Mouse (Mus musculus) right cerebral cortex, postnatal 14 days (tissue): ENCODE measurements around the gene Prkci.

Experiments
- DNase-seq: peaks from one replicate; pipeline ENCODE4 v3.0.0; 2022

Prkci gene

GRCm38 (mm10) chr3:31050375-31050774 lies 54.8 kb downstream of the Prkci start:
- DNase-seq, result no peak

- DNase-seq, result no peak
Measured at GRCm38 (mm10) chr3:31051730-31052129, 56.2 kb downstream of the Prkci start.

GRCm38 (mm10) chr3:31053191-31053590 lies 57.6 kb downstream of the Prkci start:
- DNase-seq, result no peak

- DNase-seq, result no peak
Measured at GRCm38 (mm10) chr3:31054888-31055287, 59.3 kb downstream of the Prkci start.

GRCm38 (mm10) chr3:31056047-31056650 lies 60.6 kb downstream of the Prkci start:
- DNase-seq, result no peak

- peak; percentile 33 for DNase-seq
Measured at GRCm38 (mm10) chr3:31056651-31057627, 61.4 kb downstream of the Prkci start.

GRCm38 (mm10) chr3:31060745-31061102 lies 65.2 kb downstream of the Prkci start:
- DNase-seq, result no peak

GRCm38 (mm10) chr3:31061103-31061785 lies 65.7 kb downstream of the Prkci start:
- no peak for DNase-seq

GRCm38 (mm10) chr3:31061786-31062120 lies 66.2 kb downstream of the Prkci start:
- DNase-seq, result no peak

- no peak for DNase-seq
Measured at GRCm38 (mm10) chr3:31062325-31062724, 66.8 kb downstream of the Prkci start.

GRCm38 (mm10) chr3:31068482-31068881 lies 72.9 kb downstream of the Prkci start:
- no peak for DNase-seq

GRCm38 (mm10) chr3:31071804-31072203 lies 76.3 kb downstream of the Prkci start:
- no peak for DNase-seq

GRCm38 (mm10) chr3:31075808-31076207 lies 80.3 kb downstream of the Prkci start:
- no peak for DNase-seq

- DNase-seq, result no peak
Measured at GRCm38 (mm10) chr3:31077068-31077703, 81.6 kb downstream of the Prkci start.

- DNase-seq, result no peak
Measured at GRCm38 (mm10) chr3:31079450-31079849, 83.9 kb downstream of the Prkci start.

- DNase-seq, result no peak
Measured at GRCm38 (mm10) chr3:31080791-31081502, 85.4 kb downstream of the Prkci start.

GRCm38 (mm10) chr3:31082838-31083506 lies 87.4 kb downstream of the Prkci start:
- no peak for DNase-seq

- no peak for DNase-seq
Measured at GRCm38 (mm10) chr3:31083507-31084245, 88.1 kb downstream of the Prkci start.

GRCm38 (mm10) chr3:31085000-31085399 lies 89.5 kb downstream of the Prkci start:
- no peak for DNase-seq

- DNase-seq, result no peak
Measured at GRCm38 (mm10) chr3:31088789-31089775, 93.5 kb downstream of the Prkci start.
